Mouse (Mus musculus): Measurements from ENCODE around the gene Spdye4b. TPM values are rescaled to one million over a fixed set of nuclear protein-coding genes. Genes with fewer than 3 reads are reported as not detected.
"Not testable (repeated sequence)": the region's sequence is repeated elsewhere in the genome, so short reads cannot be mapped to it uniquely, and the experiment has no call there.

Spdye4b gene
- 0.09 TPM in 1 of 2 replicates, not detected in the other for polyA plus RNA-seq (2015; fragmentation: Nextera tagmentation; extraction: Ambion mirVana)

- Histone ChIP-seq H3K9ac (replicated peaks) (peak within 1 kb of the TSS; percentile 95), H3K4me2 (replicated peaks) (peak within 1 kb of the TSS; percentile 83), H3K27me3 (no peaks in the 10 kb centered on the region), H3K4me1 (replicated peaks) (peaks cover 14% of the 10 kb centered on the region), H3K4me3 (replicated peaks) (peak within 1 kb of the TSS; percentile 80), H3K9me3 (0 out of 2 replicates have a peak, but pooled peaks cover 6% of the 10 kb centered on the region), H3K36me3 (peaks cover 30% of the 10 kb centered on the region), H3K27ac (peak within 1 kb of the TSS; percentile 94)
- under 1% methylated on average over 58 of the region's 58 CpGs for whole genome bisulfite sequencing
- ATAC-seq: peak; percentile 98
These were observed at the start of gene Spdye4b, which contains the start of gene Rbak for GRCm38 (mm10) chr5:143180255-143181076. Gene Spdye4b, plus strand, starts transcription at chr5:143181017. Gene Rbak, minus strand, starts transcription at chr5:143180775.

DNA sequence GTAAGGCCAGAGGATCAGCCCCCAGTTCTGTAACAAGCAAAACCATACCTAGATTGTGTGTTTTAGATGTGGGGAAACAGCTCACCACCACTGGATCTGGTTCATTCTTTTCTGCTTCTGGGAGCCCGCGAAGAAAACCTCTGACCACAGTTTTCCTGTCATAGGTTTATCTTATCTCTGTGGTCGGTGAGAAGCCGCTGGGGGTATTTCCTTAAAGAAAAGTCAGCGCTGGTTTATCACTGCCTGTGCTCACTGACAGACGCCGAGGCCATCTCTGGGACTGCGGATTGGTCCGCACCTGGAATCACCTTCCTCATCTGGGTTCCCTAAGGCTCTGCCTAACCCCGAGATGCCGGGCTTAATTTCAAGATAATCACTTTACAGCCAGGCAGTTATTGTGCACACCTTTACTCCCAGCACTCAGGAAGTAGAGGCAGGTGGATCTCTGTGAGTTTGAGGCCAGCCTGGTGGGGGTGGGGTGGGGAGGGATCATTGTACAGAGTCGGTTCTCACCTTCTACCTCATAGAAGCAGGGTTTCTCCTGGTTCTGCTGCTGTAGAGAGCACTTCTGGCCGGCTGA is 47.8 kb upstream of the Spdye4b start:
- no peak overlapping the region for H3K4me3 ChIP-seq (replicated peaks)
- WGBS: 85% methylated on average over 13 of the region's 13 CpGs
- no peaks in the 10 kb centered on the region for H3K4me1 ChIP-seq (replicated peaks)
- ATAC-seq: no peak
- no peaks in the 10 kb centered on the region for H3K9me3 ChIP-seq
- no peaks in the 10 kb centered on the region for H3K27me3 ChIP-seq
- no peak overlapping the region for H3K27ac ChIP-seq
- no peak overlapping the region for H3K9ac ChIP-seq (replicated peaks)
- no peaks in the 10 kb centered on the region for H3K36me3 ChIP-seq
- no peak overlapping the region for H3K4me2 ChIP-seq (replicated peaks)

DNA sequence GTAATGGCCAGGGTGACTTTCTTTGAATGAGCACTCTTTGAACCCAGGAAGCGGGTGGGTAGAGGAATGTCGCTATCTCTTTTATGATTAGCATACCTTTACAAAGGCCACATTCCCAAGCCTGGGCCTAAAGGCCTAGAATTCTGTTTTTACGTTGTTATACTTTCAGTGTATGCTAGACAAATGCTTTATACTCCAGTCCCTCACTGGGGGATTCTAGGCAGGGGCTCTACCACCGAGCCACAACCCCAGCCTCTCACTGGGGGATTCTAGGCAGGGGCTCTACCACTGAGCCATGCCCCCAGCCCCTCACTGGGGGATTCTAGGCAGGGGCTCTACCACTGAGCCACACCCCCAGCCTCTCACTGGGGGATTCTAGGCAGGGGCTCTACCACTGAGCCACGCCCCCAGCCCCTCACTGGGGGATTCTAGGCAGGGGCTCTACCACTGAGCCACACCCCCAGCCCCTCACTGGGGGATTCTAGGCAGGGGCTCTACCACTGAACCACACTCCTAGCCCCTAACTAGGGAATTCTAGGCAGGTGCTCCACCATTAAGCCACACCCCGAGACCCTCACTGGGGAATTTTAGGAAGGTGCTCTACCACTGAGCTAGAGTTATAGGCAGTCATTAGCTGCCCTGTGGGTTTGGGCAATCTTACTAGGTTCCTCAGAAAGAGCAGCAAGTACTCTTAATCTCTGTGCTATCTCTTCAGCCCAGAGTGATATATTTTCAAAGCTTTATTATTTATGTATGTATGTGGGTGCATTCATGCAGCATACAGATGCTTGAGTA is 46.4 kb upstream of the Spdye4b start:
- not testable (repeated sequence) for ATAC-seq; H3K4me1 ChIP-seq (replicated peaks)

DNA sequence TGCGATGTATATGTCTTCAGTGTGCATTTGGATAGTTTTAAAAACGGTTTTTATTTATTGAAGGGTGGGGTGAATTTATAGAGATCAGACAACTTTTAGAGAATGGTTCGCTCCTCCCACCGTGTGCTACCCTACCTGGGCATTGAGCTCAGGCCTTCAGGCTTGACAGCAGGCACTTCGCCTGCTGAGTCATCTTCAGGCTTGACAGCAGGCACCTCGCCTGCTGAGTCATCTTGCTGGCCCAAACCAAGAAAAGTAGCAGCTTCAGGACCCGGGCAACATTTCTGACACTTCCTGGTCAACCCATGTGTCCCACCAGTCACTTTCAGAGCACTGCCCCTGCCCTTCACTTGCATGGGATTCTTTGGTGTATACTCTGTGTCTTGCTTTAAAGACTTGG is 45.8 kb upstream of the Spdye4b start:
- Histone ChIP-seq H3K9ac (replicated peaks) (no peak overlapping the region), H3K36me3 (no peaks in the 10 kb centered on the region), H3K4me2 (replicated peaks) (no peak overlapping the region), H3K4me1 (replicated peaks) (no peaks in the 10 kb centered on the region), H3K9me3 (no peaks in the 10 kb centered on the region), H3K4me3 (replicated peaks) (no peak overlapping the region), H3K27ac (no peak overlapping the region), H3K27me3 (no peaks in the 10 kb centered on the region)
- WGBS: 93% methylated on average over 7 of the region's 7 CpGs
- ATAC-seq: no peak

More for the DNA sequence above, 46.4 kb upstream of the Spdye4b start:
- not testable (repeated sequence) for H3K4me3 ChIP-seq (replicated peaks); H3K9ac ChIP-seq (replicated peaks); H3K36me3 ChIP-seq; H3K27me3 ChIP-seq; H3K27ac ChIP-seq; H3K4me2 ChIP-seq (replicated peaks); H3K9me3 ChIP-seq
- 83% methylated on average over 4 of the region's 6 CpGs for WGBS

GRCm38 (mm10) chr5:143137580-143137979 is 43.2 kb upstream of the Spdye4b start:
- 85% methylated on average over 13 of the region's 13 CpGs for whole genome bisulfite sequencing
- Histone ChIP-seq H3K27me3 (no peaks in the 10 kb centered on the region), H3K27ac (no peak overlapping the region), H3K4me3 (replicated peaks) (no peak overlapping the region), H3K9ac (replicated peaks) (no peak overlapping the region), H3K4me1 (replicated peaks) (no peaks in the 10 kb centered on the region), H3K4me2 (replicated peaks) (no peak overlapping the region), H3K36me3 (no peaks in the 10 kb centered on the region), H3K9me3 (no peaks in the 10 kb centered on the region)
- no peak for ATAC-seq

DNA sequence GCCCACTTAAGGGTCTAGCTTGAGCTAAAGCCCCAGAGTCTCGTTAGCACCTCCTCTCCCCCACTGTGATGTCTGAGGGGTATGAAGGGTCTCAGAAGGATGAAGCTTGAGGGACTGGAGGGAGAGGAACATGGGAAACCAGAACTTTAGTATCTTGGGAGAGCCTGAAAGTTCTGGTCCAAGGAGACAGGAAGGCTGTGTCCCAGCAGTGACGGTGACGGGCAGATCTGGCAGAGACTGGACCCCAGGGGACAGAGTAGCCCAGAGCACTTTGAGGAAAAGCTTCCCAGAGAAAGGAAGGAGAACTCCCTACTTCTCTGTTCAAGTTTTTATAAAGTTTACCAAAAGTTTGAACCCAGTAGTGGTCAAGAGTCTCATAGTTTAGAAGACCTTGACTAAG is 33.3 kb upstream of the Spdye4b start, which contains the start of gene Olfr718-ps1:
TSS of gene Olfr718-ps1 (minus strand) at position 101 of the 400 bp plus-strand sequence.
- H3K9me3 ChIP-seq: 0 out of 2 replicates have a peak, but pooled peaks cover 6% of the 10 kb centered on the region
- WGBS: 74% methylated on average over 3 of the region's 3 CpGs
- H3K4me1 ChIP-seq (replicated peaks): no peaks in the 10 kb centered on the region
- H3K4me3 ChIP-seq (replicated peaks): no peak within 1 kb of the TSS
- H3K9ac ChIP-seq (replicated peaks): no peak within 1 kb of the TSS
- ATAC-seq: no peak
- no peaks in the 10 kb centered on the region for H3K36me3 ChIP-seq
- H3K27me3 ChIP-seq: no peaks in the 10 kb centered on the region
- H3K4me2 ChIP-seq (replicated peaks): no peak within 1 kb of the TSS
- H3K27ac ChIP-seq: no peak within 1 kb of the TSS

DNA sequence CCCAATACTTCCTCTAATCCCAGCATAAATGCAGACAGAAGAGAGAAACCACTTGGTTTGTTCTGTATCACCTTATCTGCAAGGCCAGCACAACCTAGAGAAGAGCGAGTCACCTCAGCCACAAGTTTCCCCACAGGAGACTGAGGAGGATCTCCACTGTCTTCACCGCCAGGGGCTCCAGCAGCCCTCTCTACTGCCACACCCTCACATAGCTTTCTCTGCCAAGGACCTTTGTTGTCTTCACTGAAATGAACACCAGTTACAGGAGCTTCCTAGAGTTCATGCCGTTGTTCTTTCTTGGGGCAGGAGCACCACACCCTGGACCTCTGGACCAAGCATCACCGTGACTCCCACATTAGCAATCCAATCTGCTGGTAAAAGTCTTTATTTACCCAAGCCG is 32.2 kb upstream of the Spdye4b start:
- Histone ChIP-seq H3K4me1 (replicated peaks) (no peaks in the 10 kb centered on the region), H3K9me3 (0 out of 2 replicates have a peak, but pooled peaks cover 6% of the 10 kb centered on the region), H3K27me3 (no peaks in the 10 kb centered on the region), H3K27ac (no peak overlapping the region), H3K36me3 (no peaks in the 10 kb centered on the region), H3K4me2 (replicated peaks) (no peak overlapping the region), H3K4me3 (replicated peaks) (no peak overlapping the region), H3K9ac (replicated peaks) (no peak overlapping the region)
- ATAC-seq: no peak
- 93% methylated on average over 5 of the region's 5 CpGs for WGBS

DNA sequence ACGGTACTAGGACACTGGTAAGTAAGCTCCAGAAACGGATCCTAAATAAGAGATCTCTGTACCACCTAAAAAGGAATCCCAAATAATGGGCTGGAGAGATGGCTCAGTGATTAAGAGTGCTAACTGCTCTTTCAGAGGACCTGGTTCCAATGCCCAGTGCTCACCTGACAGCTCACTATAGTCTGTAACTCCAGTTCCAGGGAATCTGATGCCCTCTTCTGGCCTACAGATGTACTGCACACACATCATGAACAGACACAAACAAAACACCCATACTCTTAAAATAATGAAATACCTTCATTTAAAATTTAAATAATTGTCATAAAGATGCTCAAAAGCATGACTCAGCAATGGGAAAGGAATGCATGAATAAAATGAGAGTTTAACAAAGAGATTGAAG is 31.3 kb upstream of the Spdye4b start:
- no peak overlapping the region for H3K9ac ChIP-seq (replicated peaks)
- H3K4me2 ChIP-seq (replicated peaks): no peak overlapping the region
- WGBS: 98% methylated on average over 2 of the region's 2 CpGs
- ATAC-seq: no peak
- no peak overlapping the region for H3K27ac ChIP-seq
- 0 out of 2 replicates have a peak, but pooled peaks cover 6% of the 10 kb centered on the region for H3K9me3 ChIP-seq
- 0 out of 2 replicates have a peak, but pooled peaks cover under 1% of the 10 kb centered on the region for H3K27me3 ChIP-seq
- no peaks in the 10 kb centered on the region for H3K4me1 ChIP-seq (replicated peaks)
- H3K4me3 ChIP-seq (replicated peaks): no peak overlapping the region
- no peaks in the 10 kb centered on the region for H3K36me3 ChIP-seq

- Histone ChIP-seq H3K4me2 (replicated peaks) (no peak overlapping the region), H3K9ac (replicated peaks) (no peak overlapping the region), H3K27me3 (0 out of 2 replicates have a peak, but pooled peaks cover 4% of the 10 kb centered on the region), H3K27ac (no peak overlapping the region), H3K36me3 (no peaks in the 10 kb centered on the region), H3K4me3 (replicated peaks) (no peak overlapping the region), H3K4me1 (replicated peaks) (no peaks in the 10 kb centered on the region), H3K9me3 (0 out of 2 replicates have a peak, but pooled peaks cover 6% of the 10 kb centered on the region)
- ATAC-seq: no peak
- 86% methylated on average over 2 of the region's 2 CpGs for WGBS
These were observed 30.8 kb upstream of the Spdye4b start for GRCm38 (mm10) chr5:143150044-143150443.

GRCm38 (mm10) chr5:143153756-143154155 is 27.1 kb upstream of the Spdye4b start:
- H3K9ac ChIP-seq (replicated peaks): no peak overlapping the region
- 92% methylated on average over 10 of the region's 10 CpGs for WGBS
- H3K9me3 ChIP-seq: 0 out of 2 replicates have a peak, but pooled peaks cover 6% of the 10 kb centered on the region
- H3K4me1 ChIP-seq (replicated peaks): no peaks in the 10 kb centered on the region
- no peak for ATAC-seq
- H3K4me3 ChIP-seq (replicated peaks): no peak overlapping the region
- no peak overlapping the region for H3K27ac ChIP-seq
- H3K4me2 ChIP-seq (replicated peaks): no peak overlapping the region
- no peaks in the 10 kb centered on the region for H3K36me3 ChIP-seq
- peaks cover 38% of the 10 kb centered on the region for H3K27me3 ChIP-seq

DNA sequence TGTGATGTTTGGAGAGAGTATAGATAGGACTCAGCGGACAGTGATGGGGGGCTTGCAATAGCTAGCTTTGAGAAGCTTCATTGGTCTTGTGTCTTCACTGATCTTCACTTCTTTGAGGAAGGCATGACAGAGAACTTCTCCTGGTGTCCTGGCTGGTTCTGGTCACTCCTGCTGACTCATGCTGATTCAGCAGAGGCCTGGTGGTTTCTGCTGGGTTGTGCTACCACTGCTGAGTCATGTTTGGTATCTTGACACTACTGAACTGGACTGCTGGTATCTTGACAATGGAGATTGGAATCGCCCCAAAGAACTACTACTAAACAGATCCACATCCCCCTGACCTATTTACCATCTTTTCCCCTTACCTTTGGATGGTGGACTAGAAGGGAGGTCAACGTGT is 25.3 kb upstream of the Spdye4b start:
- no peak for ATAC-seq
- no peaks in the 10 kb centered on the region for H3K4me1 ChIP-seq (replicated peaks)
- WGBS: 90% methylated on average over 3 of the region's 3 CpGs

More for the DNA sequence above, 25.3 kb upstream of the Spdye4b start:
- no peak overlapping the region for H3K9ac ChIP-seq (replicated peaks)
- no peak overlapping the region for H3K27ac ChIP-seq
- no peak overlapping the region for H3K4me2 ChIP-seq (replicated peaks)
- peaks cover 41% of the 10 kb centered on the region for H3K27me3 ChIP-seq
- H3K36me3 ChIP-seq: no peaks in the 10 kb centered on the region
- H3K9me3 ChIP-seq: 0 out of 2 replicates have a peak, but pooled peaks cover 3% of the 10 kb centered on the region
- no peak overlapping the region for H3K4me3 ChIP-seq (replicated peaks)

Data from midbrain, embryonic 13.5 days (tissue).